Mouse (Mus musculus) brain, adult 2 months (tissue): Measurements from ENCODE around the gene Sart1.
A peak's percentile ranks its signal among the peaks of the same experiment; 100 is the strongest.
"Not testable (repeated sequence)": the region's sequence is repeated elsewhere in the genome, so short reads cannot be mapped to it uniquely, and the experiment has no call there.

Source experiments
- DNase-seq: peaks from one replicate; pipeline ENCODE4 v3.0.0; 2011; ENCODE audit warnings: low read depth, low spot score

Gene Sart1

GRCm38 (mm10) chr19:5414534-5414957 lies 26.0 kb upstream of the Sart1 start:
- peak; percentile 63 for DNase-seq

- no peak for DNase-seq
Measured at GRCm38 (mm10) chr19:5413840-5414239, 25.3 kb upstream of the Sart1 start.

GRCm38 (mm10) chr19:5411961-5412360 lies 23.5 kb upstream of the Sart1 start:
- DNase-seq = no peak

- no peak for DNase-seq
Measured at GRCm38 (mm10) chr19:5410641-5411040, 22.1 kb upstream of the Sart1 start.

- DNase-seq = peak; percentile 46
Measured at GRCm38 (mm10) chr19:5409068-5409467, 20.6 kb upstream of the Sart1 start.

GRCm38 (mm10) chr19:5408057-5409001 lies 19.8 kb upstream of the Sart1 start:
- no peak for DNase-seq

GRCm38 (mm10) chr19:5407133-5407532 lies 18.6 kb upstream of the Sart1 start:
- peak; percentile 79 for DNase-seq

GRCm38 (mm10) chr19:5406531-5407126 lies 18.1 kb upstream of the Sart1 start:
- DNase-seq = not testable (repeated sequence)

GRCm38 (mm10) chr19:5405924-5406323 lies 17.4 kb upstream of the Sart1 start:
- DNase-seq = no peak

- no peak for DNase-seq
Measured at GRCm38 (mm10) chr19:5402293-5402692, 13.8 kb upstream of the Sart1 start, which contains the start of gene Tsga10ip. Gene Tsga10ip (minus strand): TSS chr19:5402526.

GRCm38 (mm10) chr19:5401073-5401472 lies 12.6 kb upstream of the Sart1 start:
- not testable (repeated sequence) for DNase-seq

GRCm38 (mm10) chr19:5395371-5395770 lies 6.9 kb upstream of the Sart1 start:
- DNase-seq = no peak

GRCm38 (mm10) chr19:5394168-5394567 lies 5.7 kb upstream of the Sart1 start:
- DNase-seq = peak; percentile 52

- peak; percentile 39 for DNase-seq
Measured at GRCm38 (mm10) chr19:5392892-5393291, 4.4 kb upstream of the Sart1 start.

GRCm38 (mm10) chr19:5390416-5390815 lies 1.9 kb upstream of the Sart1 start:
- DNase-seq = no peak

- no peak for DNase-seq
Measured at GRCm38 (mm10) chr19:5389647-5390046, 1.1 kb upstream of the Sart1 start.

- peak; percentile 40 for DNase-seq
Measured at GRCm38 (mm10) chr19:5388011-5388441, 477 bp downstream of the Sart1 start.

GRCm38 (mm10) chr19:5384715-5385114 lies 3.8 kb downstream of the Sart1 start:
- DNase-seq = no peak

- no peak for DNase-seq
Measured at GRCm38 (mm10) chr19:5383326-5383725, 5.2 kb downstream of the Sart1 start.

GRCm38 (mm10) chr19:5377446-5377845 lies 11.1 kb downstream of the Sart1 start:
- peak; percentile 76 for DNase-seq

- no peak for DNase-seq
Measured at GRCm38 (mm10) chr19:5374748-5375147, 13.8 kb downstream of the Sart1 start.

- DNase-seq = no peak
Measured at GRCm38 (mm10) chr19:5374177-5374576, 14.3 kb downstream of the Sart1 start.

GRCm38 (mm10) chr19:5372724-5373123 lies 15.8 kb downstream of the Sart1 start:
- DNase-seq = no peak
